Mouse (Mus musculus): ENCODE measurements around the gene 1700088E04Rik. TPM values are rescaled to one million over a fixed set of nuclear protein-coding genes. Genes with fewer than 3 reads are reported as not detected.
A peak's percentile ranks its signal among the peaks of the same experiment; 100 is the strongest.

The 1700088E04Rik gene
- 2.4 and 4.0 TPM in 2 replicates for polyA plus RNA-seq (2015; fragmentation: Nextera tagmentation; extraction: Ambion mirVana)

DNA sequence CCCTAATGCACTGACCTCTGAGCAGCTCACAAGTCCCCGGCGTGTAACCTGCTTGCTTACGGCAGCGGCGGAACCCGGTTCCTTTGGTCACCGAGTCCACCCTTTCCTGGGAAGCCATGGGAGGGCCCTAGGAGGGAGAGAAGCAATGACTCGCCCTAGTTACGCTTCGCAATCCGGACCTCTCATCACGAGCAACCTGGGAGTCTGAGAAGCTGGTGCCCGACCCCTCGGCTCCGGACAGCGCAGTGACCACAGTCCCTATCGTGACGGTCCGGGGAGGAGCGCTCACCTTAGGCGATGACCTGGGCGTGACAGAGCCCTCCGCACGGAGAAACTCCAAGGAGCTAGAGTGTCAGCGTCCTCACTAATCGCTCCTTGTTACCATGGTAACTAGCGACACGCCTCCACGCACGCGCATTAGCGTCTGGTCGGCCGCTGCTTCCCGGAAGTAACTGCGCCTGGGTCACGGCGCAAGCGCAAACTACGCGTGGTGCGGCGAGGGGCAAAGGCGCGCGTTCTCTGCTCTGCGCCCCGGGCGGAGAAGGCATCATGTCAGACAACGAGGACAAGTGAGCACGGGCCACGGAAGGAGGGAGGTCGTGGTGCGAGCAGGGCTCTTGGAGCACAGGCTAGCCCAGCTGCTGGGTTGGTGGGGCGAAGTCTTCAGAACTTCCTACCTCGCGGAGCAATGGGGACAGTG lies at the start of gene 1700088E04Rik, which contains the start of gene Polr2f:
1700088E04Rik (minus strand) TSS at position 388 of the 700 bp plus-strand sequence.
Polr2f (plus strand) TSS at position 144 of the 700 bp plus-strand sequence.
- DNase-seq (ENCODE audit: low spot score), result peak; percentile 97

DNA sequence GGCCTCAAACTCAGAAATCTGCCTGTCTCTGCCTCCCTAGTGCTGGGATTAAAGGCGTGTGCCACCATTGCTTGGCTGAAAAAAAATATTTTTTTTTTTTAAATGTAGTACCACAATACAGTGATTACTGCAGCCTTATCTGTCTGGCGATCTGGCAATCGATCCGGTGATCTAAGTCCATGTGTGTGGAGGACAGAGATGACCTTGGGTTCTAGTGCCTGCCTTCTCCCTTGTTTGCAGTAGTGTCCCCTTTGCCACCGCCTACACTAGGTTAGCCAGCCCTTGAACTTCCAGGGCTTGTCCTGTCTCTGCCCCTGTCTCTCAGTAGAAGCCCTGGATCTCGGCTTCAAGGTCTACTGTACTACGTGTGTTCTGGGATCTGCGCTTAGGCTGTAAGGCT lies 46.8 kb upstream of the 1700088E04Rik start:
- no peak for DNase-seq (ENCODE audit: low spot score)

DNA sequence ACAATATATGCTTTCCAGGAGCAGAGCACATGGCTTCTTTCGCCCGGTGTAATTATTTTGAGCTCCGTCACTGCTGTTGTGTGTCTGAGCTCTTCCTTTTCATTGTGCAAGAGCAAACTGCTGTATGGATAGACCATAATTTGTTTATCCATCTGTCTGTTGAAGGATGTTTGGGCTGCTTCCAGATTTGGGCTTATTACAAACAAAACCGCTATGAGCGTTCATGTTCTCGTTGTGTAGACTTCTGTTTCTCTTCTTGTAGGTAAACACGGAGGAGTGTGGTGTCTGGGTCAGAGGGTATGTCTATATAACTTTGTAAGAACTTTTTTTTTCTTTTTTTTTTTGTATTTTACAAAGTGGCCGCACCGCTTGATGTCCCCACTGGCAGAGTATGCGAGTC lies 44.2 kb upstream of the 1700088E04Rik start:
- DNase-seq (ENCODE audit: low spot score), result no peak

DNA sequence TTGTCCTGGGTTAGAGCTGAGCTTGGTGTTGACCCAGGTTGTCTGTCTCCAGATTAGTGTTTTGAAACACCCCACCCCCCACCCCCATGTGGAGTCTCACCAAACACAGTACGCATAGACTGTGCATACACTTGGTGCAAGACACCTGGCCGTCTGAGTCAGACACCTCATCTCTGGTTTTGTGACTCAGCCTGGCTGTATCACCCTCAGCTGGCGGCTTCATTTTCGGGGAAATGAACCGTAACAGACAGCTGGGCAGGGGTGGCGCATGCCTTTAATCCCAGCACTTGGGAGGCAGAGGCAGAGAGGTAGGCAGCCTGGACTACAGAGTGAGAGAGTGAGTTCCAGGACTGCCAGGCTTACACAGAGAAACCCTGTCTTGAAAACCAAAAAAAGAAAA lies 35.9 kb upstream of the 1700088E04Rik start:
- DNase-seq (ENCODE audit: low spot score), result no peak

DNA sequence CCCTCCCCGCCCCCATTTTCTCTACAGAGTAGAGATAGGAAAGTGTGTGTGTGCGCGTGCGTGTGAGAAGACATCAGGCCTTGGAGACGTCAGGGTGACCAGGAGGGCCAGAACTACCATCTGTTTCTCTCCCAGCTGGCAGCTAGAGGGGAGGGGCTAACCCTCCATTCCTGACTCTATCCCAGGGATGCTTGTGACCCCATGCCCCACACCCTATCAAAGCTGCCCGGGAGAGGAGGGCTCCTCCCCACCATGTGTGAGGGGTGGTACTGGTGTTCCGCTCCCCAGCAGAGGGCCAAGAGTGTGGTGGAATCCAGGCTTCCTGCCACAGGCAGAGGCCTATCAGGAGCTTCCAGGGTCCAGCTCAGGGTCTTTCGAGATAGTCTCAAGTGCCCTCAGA lies 25.7 kb upstream of the 1700088E04Rik start:
- no peak for DNase-seq (ENCODE audit: low spot score)

DNA sequence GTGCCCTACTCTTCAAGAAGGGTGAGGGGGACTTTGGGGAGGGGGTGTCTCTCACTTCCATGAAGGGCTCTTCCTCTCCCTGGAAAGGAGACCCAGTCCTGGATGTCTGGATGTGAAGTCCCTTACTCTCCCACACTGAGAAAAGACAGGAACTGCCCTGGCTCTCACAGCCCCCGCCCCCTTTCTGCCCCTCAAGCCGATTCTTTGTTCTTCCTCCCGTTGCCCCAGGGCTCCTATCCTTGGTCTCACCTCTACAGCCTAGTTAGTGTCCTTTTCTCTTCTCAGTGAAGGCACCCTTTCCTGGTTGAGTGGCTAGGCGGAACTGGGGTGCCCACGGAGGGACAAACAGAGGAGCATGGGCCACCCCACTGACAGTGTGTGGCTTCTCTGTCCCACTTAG lies 24.1 kb upstream of the 1700088E04Rik start, which contains the start of gene Sox10:
Sox10 (minus strand) TSS at position 101 of the 400 bp plus-strand sequence.
- no peak for DNase-seq (ENCODE audit: low spot score)

DNA sequence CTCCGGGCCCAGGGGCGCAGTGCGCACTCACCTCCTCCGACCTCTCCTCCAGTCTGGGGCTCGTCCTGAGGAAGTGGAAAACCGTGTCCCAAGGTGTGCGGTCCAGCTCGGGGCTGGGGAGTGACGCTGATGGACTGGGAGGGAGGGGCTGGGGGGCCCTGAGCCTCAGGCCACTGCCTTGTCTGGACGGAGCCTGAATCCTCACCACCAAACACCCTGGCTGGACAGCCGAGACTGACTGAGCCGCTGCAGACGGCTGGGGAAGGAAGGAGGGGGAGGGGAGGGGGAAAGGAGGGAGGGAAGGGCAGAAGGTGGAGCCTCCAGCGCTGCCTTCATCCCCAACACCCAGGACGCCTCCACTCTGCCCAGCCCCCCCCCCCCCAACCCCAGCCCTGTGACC lies 23.2 kb upstream of the 1700088E04Rik start:
- DNase-seq (ENCODE audit: low spot score), result no peak

DNA sequence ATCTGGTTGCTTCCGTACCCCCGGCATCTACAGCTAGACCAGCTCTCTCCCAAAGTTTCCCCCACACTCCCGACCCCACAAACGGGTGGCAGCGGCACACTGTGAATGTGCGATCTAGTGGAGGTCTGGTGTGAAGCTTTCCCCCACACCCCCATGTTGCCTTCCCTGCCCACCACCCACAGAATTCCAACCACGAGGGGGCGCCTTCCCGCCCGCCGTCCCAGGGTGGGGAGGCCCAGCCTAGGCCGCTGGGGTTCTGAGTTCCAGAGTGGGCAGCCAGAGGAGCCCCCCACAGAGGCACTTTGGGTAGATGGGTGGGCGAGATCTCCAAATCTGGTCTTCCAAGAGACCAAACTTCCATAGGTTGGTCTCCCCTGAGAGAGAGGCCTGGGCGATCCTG lies 21.8 kb upstream of the 1700088E04Rik start:
- DNase-seq (ENCODE audit: low spot score), result no peak

DNA sequence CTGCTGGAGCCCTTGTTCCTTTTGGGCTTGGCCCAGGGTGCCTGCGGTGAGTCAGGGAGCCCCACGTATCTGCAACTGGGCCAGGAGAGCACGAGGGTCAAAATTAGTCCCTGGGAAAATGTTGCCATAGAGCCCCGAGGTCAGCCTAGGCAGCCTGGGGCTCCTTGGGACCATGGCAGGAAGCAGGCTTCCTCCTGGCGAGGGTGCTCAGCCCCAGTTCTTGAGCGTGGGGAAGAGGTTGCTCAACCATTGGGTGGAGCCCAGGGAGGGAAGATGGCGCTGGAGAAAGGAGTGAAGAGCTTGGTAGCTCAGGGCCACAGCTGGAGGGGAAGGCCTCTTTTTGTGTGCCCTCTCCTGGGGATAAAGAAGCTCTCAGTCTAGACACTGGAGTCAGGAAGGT lies 21.2 kb upstream of the 1700088E04Rik start:
- no peak for DNase-seq (ENCODE audit: low spot score)

DNA sequence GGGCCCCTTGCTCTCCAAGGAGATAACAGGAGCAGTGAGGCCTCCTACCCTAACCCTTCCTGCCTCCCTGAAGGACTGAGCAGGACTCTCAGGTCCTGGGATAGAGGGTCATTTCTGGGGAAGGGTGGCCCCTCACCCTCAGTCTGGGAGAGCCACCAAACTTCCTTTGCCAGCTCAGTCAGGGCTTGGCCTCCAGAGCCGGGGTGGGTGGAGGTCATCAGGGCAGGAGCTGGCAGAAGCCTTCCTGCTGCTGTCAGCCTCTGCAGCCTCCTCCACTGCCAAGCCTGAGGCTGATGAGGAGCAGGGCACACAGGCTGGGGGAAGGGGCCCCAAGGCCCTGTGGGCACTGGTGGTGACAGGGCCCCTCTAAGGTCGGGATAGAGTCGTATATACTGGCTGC lies 14.5 kb upstream of the 1700088E04Rik start:
- no peak for DNase-seq (ENCODE audit: low spot score)

DNA sequence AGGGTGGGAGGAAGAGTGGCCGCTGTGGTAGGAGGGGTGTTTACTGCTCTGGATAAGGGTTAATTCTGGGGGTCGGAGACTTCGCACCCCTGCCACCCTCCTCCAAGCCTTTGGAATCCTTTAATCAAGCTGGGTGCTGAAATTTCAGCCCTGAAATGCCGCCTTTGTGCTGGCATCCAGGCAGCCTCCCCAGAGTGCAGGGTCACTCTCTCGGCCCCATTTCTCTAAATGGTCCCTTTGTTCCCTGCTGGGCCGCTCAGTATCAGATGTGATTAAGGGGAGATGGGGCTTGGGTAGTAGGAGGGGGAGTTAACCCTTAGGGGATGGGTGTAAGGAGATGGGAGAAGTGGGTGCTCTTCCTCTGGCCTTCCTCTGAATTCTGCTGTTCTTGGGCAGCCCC lies 11.7 kb upstream of the 1700088E04Rik start:
- no peak for DNase-seq (ENCODE audit: low spot score)

DNA sequence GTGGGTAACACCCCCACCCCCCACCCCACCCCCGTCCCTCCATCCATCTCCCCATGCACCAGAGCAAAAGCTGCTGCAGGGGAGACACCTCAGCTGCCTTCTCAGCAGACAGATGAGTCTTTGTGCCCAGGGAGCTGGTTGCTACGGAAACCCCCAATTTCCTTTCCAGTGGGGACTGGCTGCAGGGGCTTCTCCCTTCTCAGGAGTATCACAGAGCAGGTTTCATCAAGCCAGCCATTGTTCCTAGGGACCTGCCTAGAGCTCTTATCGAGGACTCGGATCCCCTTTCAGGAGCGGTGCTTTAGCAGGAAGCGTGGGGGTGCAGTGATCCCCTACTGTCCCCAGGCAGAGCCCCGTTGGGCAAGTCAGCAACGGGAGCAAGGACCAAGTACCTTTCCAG lies 10.8 kb upstream of the 1700088E04Rik start:
- DNase-seq (ENCODE audit: low spot score), result no peak

DNA sequence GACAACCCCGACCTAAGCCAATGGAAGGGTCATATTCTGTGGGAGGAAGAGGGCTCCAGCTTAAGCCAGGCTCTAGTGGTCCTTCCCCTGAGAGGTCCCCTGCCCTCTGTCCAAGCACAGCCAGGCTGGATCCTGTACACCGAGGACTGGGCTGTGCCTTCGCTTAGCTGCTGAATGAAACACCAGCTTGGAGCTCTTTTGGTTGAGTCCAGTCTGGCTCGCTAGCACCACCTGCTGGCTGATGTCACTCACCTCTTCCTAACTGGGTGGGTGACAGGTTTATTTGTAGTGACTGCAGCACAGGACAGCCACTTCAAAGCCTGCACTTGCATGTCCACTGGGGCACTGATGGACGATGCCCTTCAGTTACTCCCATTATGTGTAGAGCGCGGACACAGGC lies 7.5 kb upstream of the 1700088E04Rik start:
- DNase-seq (ENCODE audit: low spot score), result peak; percentile 78

DNA sequence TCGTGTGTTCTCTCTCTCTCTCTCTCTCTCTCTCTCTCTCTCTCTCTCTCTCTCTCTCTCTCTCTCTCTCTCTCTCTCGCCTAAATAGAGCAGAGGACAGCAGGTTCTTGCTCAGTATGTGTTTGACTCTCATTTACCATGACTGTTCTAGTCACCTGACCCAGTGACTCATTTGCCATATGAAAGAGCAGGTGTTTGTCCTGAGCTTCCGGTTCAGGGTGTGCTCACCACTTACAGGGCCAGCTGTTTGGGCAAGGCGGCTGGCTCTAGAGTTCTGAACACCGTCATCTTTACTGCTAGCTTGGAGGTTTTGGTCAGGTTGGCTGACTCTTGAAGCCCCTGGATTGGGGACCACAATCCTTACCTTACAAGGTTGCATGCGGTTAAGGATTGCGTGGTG lies 4.5 kb upstream of the 1700088E04Rik start:
- DNase-seq (ENCODE audit: low spot score), result no peak

DNA sequence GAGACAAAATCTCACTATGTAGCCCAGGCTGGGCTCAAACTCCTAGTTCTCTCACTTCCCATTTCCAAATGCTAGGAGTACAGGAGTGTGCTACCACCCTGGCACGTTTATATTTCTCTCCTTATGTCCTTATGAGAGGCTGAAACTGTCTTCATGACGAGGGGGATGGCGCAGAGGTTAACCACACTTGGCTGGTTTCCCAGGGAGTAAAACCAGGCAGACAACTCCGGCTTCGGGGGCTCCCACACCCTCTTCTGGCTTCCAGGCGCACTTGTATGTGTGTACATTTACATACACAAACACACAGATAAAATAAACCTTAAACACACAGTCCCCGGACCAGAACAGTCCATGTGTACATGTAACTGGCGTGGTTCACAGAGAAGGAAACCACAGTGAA lies 3.0 kb upstream of the 1700088E04Rik start:
- DNase-seq (ENCODE audit: low spot score), result no peak

DNA sequence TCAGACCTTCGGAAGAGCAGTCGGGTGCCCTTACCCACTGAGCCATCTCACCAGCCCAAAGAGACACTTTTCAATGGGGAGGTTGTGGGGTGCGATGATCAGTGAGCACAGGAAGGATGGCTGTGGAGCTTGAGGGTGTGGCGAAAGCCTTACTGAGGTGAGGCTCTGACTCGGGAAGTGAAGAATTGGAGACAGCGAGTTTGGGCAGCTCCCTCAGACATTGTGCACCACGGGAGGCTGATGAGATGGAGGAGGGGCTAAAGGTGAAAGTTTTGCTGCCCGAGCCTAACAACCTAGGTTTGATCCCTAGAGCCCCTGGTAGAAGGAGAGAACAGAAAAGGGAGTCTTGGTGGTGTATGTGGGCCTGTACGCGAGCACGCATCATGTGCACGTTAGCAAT lies 2.3 kb upstream of the 1700088E04Rik start:
- DNase-seq (ENCODE audit: low spot score), result no peak

DNA sequence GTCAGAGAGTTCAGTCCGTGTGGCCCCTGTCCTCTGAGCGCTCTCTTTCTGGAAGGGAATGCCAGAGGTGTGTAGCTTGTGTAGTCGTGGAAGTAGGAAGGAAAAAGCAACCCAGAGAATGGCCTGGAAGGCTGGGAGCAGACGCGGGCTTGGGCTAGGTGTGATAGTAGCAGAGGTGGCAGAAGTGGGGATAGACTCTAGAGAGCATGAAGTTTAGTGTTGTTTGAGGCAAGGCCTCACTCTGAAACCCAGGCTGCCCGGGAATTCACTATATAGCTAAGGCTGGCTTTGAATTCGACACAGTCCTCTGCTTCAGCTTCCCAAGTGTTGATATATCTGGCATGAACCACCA lies 489 bp upstream of the 1700088E04Rik start:
- DNase-seq (ENCODE audit: low spot score), result no peak

DNA sequence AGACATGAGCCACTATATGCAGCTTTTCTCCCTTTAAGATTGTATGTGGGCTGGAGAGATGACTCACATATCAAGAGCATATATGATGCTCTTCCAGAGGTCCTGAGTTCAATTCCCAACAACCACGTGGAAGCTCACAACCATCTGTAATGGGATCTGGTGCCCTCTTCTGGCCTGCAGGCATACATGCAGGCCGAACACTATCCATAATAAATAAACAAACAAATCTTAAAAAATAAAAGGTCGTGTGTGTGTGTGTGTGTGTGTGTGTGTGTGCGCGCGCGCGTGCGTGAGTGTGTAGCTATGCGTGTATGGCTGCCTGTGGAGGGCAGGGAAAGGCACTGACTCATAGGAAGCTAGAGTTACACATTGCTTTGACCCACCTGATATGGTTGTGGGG lies 1.4 kb downstream of the 1700088E04Rik start:
- peak; percentile 24 for DNase-seq (ENCODE audit: low spot score)

DNA sequence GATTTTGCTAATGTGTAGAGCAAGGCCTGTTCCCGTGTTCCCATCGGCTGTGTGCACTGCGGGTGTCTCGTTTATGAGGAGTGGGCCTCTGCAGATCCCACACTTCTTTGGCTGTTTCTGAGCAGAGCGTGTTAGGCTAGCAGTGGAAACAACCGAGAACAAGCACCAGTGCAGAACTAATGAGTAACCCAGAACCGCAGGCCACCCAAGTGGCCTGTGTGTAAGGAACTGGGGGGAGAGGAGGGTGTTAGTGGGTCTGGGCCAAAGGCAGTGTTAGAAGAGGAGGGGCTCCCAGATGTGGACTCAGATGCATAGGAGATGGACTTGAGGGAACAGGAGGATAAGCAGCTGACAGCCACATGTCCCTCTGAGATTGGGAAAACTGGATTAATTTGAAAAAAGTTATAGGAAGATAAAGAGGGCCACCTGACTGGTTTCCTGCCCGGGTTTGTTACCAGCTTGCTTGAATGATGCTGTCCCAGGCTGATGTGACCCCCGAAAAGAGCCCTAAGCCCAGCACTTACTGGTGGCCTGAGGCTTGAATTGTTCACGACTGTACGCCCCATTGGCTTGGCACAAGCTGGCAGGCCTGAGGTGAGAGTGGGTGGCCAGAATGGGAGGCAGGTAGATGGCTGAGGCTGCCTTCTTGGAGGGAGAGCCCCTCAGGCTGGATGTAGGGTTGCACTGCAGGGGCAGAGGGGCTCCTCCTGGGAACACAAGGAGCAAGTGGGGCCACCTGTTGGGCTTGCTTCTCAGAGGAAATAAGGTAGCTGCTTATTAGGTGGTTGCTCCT lies 5.1 kb downstream of the 1700088E04Rik start:
- no peak for DNase-seq (ENCODE audit: low spot score)

DNA sequence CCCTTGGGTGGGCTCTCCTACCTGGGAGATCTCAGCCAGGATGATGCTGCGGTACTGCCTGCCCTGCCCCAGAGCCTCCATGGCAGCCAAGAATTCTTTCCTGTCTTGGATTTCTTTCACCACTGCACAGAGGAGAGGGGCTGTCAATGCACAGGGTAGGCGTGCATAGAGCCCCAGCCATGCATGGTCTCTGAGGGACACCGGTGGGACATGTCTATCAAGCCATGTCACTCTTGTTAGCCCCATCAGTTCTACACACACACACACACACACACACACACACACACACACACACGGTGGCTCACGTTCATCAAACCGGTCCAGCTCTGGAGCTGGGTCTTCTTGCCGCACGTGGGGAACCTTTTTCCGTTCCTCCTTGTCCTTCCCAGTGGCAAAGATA lies 5.7 kb downstream of the 1700088E04Rik start:
- no peak for DNase-seq (ENCODE audit: low spot score)

DNA sequence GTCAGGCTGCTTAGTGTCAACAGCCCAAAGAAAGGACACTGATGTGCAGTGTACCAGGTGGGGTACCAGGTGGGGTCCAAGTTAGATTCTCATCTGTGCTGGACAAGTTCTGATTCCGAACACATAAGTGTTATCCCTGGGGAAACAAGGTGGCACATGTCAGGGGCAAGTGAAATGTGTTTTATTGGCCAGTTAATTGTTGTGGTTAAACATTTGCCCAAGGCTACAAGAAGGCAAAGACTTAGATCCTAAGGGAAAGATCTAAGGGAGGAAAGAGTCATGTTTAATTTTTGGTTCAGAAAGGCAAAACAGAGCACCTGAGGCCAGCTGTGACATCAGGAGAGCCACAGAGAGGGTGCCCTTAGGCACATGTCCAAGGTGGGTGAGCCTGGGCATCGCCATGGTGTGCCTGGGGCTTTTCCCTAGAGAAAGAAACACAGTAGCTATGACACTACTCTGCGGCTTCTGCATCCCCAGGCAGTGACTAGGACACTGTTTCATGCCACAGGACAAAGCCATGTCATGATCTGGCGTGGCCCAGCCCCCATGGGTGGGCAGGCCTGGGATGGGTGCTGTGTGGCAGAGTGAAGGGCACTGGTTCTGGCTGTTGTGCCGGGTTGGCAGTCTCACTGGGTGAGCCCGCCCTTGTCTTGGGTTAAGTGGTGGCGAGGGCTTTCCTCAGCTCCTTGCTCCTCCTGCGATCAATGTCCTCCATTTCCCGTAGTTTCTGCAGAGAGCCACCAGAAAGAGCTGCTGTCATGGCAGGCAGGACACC lies 6.4 kb downstream of the 1700088E04Rik start:
- DNase-seq (ENCODE audit: low spot score), result no peak

DNA sequence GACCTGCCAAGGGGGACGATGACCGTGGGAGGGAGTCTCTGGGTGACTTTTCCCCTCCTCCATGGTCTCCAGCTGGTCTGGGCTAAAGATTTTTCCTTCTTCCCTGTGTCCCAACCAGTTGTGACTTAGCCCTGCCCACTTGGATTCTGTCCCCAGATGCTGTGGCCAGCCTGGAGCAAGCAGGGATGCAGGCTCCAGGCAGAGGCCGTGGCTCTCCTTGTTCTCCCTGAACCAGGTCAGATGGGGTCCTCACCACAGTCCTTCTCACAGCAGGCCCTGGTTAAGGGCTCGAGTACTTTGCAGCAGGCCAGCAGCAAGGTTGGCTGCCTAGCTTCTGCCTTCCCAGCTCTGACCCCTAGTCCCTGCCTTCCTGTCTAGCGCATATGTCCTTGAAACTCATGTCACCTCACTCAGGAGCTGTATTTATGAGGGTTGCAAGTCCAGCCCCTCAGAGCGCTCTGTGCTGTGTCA lies 7.8 kb downstream of the 1700088E04Rik start:
- DNase-seq (ENCODE audit: low spot score), result no peak
